Mouse (Mus musculus): Measurements from ENCODE around the gene Tax1bp3.

DNA sequence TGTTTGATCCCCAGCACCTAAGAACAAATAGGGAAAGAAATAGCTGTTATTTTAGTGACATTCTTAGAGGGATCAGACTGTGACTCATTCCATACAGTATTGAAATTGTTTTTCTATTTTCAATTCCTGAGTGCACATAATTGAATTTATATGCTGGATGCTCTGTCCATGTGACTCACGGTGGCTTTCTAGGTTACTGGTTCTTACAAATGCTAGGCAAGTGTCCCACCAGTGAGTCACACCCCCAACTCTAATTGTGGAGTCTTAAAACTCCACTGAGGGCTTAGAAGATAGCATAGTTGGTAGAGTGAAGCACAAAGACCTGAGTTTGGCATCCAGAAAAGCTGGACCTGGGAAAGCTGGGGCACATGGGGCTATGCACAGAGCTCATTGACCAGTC is 43.8 kb downstream of the Tax1bp3 start:
- TF ChIP-seq REST (IDR thresholded peaks at IDR 0.05; ENCODE audit: insufficient read depth, insufficient read length) (no peak), POLR2A (IDR thresholded peaks at IDR 0.05; ENCODE audit: insufficient read length, low read depth) (no peak), TCF12 (IDR thresholded peaks at IDR 0.05; ENCODE audit: insufficient read depth, poor library complexity, severe bottlenecking) (no peak), USF1 (IDR thresholded peaks at IDR 0.05; ENCODE audit: low read depth) (no peak), MAX (IDR thresholded peaks at IDR 0.05; ENCODE audit: low read depth) (no peak), CEBPB (IDR thresholded peaks at IDR 0.05; ENCODE audit: insufficient read depth, poor library complexity, severe bottlenecking) (no peak), SRF (IDR thresholded peaks at IDR 0.05; ENCODE audit: control insufficient read depth, insufficient read length, low read depth) (no peak), POLR2AphosphoS2 (IDR thresholded peaks at IDR 0.05; ENCODE audit: insufficient read length, low read depth) (no peak), E2F4 (IDR thresholded peaks at IDR 0.05; ENCODE audit: insufficient read depth) (no peak), MYOD1 (IDR thresholded peaks at IDR 0.05; ENCODE audit: control insufficient read depth in 1 of 3, insufficient read length in 2 of 3, low read depth in 2 of 3) (no peak)

Data from myocyte (in vitro differentiated cells).